Mouse (Mus musculus) heart, adult 18-20 months (tissue): ENCODE measurements around the gene Sort1. TPM values are rescaled to one million over a fixed set of nuclear protein-coding genes. Genes with fewer than 3 reads are reported as not detected.
A peak's percentile ranks its signal among the peaks of the same experiment; 100 is the strongest.

Experiments
- DNase-seq, 2 experiments: peaks; one replicate each; pipeline ENCODE4 v3.0.0; 2021 to 2022; ENCODE audit warnings: mixed read lengths in 1 of 2
- total RNA-seq, 2 experiments: library from RNA; stranded (reverse); gene quantifications; 2 replicates each; pipeline ENCODE4 v1.2.3; 2021

Sort1 gene
- total RNA-seq, 2 experiments from 2014 or later, result 18.1 to 25.7 TPM

DNA sequence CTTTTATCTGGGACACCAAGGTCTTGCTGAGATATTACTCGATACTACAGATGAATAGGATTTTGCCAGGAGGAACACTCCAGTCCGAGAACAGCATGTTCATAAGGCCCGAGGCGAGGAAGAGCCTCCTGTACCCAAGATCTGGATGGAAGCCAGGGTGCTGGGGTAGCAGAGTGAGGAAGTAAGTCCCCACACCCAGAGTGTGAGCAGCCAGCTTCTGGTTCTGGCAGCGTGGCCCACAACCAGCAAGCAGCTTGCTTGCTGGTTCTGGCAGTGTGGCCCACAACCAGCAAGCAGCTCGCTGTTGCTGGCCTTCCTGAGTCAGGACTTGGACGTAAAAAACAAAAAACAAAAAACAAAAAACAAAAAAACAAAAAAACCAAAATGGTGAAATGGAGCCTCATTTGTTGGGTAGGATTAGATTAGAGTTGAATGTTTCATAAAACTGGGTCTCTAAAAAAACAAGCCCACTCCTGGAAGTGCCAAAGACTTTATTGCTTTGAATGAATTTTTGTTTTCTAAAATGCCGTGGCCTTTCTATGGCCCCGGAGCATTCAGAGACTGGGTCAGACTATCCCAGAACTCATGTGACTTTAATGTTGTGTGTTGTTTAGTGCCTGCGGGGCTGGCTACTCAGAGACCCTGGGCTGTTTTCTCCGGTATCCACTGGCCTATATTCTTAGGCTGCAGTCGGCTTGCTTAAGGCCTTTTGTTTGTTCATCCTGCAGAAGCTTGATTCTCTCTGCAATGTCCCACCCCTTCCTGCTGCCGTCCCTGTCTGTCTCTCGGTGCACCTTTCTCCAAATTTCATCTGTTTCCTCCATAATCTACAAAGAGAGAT is 11.7 kb downstream of the Sort1 start:
- DNase-seq, result peak; percentile 73 to 85

DNA sequence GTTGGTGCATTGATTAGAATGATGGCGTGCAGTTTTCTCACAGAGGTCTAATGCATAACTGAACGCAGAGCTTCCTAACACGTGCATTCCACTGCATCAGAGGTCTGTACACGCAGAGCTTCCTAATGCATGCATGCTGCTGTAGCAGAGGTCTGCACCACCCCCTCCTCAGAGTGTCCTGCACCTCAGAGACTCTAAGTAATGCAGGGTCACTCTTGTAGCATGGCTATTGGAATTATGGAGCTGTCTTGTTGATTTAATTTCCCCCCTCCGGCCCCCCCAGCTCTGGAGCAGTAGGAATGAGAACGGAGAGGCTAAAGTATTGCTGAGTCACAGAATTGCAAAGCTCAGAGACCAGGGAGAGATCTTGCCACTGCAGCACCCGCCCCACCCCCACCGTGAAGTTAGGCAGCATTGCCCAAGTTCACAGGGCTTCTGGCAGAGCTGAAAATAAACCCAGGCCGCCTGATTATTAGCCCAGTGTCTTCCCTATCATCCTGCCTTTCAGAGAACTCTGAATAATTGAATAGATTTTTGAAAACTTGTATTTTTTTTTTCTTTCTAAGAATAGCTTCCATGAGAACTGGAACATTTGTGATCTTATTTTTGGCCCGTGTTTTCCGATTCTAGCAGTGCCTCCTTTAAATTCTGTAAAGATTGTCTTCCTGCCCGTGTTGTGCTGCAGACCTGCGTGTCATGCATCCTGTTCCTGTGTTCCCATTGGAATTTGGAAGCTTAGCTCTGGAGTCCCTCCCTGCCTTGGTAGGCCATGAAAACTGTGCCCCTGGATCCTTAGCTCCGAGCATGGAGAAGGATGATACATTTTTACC is 12.6 kb downstream of the Sort1 start:
- DNase-seq, result peak; percentile 73 to 75

- DNase-seq, result no peak
Measured at GRCm38 (mm10) chr3:108297050-108297419, 13.2 kb downstream of the Sort1 start.

DNA sequence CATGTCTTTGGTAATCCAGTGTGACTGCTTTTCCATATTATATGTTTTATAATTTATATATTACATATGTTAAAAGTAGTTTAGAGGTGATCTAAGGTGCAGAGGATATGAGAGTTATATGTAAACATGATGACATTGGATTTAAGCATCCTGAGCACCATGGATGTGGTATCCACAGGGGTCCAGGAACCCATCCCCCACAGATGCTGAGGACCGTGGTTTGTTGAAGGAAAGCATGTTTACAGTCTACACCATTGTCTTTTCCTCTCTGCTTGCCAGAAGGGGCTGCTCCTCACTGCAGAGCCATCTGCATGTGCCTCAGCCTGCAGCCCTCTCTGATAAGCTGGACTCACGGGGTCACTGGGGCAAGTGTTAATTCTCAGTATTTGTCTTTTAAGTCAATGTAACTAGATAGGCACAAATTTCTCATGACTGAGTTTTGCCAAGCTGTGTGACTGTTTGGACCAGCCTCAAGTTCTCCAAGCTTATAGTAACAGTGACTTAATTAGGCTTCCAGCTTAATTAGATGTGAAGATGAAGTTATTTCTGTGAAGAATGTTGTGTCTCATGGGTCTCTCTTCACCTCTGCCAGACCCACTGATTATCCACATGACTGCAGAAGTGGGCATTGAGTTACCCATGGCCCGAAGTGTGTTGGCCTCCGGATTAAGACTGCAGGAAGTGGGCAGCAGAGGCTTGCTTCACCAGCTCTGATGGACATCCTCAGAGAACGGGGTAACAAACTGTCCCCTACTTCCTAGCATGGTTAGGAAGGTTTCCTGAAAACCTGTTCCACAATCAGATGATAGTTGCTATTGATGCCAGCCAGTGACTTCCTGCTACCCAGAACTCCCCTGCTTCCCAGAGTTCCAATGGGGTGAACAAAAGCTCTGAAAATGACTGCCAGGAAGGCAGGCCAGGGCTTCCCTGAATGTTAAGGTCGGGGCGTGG is 14.0 kb downstream of the Sort1 start:
- DNase-seq, result no peak

DNA sequence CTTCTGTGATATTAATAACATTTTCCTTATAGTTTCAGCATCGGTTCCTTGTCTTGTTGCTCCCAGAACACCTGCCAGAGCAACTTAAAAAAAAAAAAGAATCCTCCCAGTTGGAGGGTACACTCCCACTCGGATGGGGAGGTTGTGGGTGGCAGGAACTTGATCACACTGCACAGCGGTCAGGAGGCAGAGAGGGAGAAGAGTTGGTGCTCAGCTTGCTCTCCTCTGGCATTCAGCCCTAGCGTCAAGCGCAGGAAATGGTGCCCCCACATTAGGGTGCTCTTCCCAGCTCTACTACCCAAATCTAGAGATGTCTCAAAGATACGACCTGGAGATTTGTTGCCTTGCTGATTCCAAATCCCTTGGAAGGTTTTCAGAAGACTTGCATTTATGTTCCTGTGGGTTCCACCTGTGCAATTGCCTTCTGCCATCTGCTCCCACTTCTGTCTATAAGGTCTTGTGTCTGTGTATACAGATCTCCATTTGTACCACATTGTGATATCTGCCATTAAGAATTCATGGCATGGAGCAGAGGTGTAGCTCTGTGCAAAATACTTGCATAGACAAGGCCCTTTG is 16.7 kb downstream of the Sort1 start:
- DNase-seq, result no peak

- DNase-seq, result no peak
Measured at GRCm38 (mm10) chr3:108303683-108304082, 19.8 kb downstream of the Sort1 start.

DNA sequence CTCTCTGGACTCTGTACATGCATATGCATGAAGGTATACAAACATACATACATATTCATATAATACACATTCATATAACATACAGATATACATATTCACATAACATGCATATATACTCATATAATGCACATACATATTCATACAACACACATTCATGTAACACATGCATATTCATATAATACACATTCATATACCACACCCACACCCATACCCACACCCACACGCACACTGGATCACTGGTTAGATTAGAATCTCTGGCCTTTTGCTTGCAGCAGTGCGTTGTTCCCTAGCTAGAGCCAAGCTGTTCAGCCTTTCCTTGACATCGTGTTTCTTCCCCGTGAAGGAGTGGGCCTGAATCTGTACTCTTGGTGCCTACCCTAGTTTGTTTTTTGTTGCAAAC is 20.9 kb downstream of the Sort1 start:
- DNase-seq, result no peak

DNA sequence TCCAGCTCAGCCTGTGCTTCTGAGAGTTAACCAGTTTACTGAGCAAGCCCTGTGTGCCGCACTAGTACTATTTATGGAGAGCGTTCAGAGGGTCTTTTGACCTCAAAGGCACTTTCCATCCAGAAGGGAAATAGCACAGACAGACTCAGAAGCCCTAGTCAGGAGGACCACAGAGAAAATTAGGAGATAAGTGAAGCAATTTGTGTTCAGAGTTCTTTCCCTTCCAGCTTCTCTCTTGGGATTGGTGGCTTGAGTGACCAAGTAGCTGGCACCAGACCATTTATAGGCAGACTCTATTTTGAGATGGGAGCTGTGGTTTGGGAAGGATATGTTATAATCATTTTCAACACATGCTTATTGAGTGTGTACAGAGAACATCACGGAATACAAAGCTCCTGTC is 22.5 kb downstream of the Sort1 start:
- DNase-seq, result no peak

DNA sequence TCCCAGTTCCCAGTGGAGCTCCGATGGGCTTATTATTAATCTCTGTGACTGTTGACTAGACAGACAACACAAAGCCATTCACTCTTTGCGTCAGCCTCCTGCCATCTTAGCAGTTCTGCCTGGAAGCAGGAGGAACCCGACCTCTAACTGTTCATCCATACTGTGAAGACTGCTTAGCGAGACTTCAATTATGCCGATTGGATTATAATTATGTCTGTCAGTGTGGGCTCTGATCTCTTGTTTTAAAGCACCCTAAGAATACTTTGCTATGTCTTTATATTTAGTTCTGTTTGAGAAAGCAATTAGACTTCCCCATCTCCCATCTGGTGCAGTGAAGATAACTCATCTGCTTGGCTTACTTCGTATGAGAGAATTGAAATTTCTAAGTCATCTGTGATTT is 23.6 kb downstream of the Sort1 start:
- DNase-seq, result no peak

DNA sequence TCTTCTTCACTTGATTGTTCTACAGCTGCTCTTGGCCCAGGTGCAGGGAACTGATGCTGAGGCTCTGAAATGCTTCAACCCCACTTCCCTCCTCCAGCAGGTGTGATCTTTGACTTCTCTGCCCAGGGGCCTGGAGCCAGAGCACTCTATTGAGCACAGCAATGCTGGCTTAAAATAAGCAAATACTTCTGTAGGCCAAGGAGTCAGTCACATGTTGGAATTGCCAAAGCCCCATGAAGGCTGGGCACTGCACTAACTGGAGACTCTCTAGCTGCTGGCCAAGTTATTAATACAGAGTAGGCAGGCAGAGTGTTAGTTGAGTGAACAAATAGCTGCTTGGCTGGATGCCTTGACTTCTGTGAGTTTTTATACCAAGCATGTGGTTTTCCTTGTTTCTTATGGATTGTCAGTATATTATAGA is 27.0 kb downstream of the Sort1 start:
- peak; percentile 45 to 65 for DNase-seq

- peak; percentile 37 to 63 for DNase-seq
Measured at GRCm38 (mm10) chr3:108311688-108312087, 27.8 kb downstream of the Sort1 start.

GRCm38 (mm10) chr3:108312414-108312813 is 28.5 kb downstream of the Sort1 start:
- DNase-seq, result no peak

GRCm38 (mm10) chr3:108313138-108313537 is 29.3 kb downstream of the Sort1 start:
- DNase-seq, result peak in 1 of 2 experiments; percentile 26

DNA sequence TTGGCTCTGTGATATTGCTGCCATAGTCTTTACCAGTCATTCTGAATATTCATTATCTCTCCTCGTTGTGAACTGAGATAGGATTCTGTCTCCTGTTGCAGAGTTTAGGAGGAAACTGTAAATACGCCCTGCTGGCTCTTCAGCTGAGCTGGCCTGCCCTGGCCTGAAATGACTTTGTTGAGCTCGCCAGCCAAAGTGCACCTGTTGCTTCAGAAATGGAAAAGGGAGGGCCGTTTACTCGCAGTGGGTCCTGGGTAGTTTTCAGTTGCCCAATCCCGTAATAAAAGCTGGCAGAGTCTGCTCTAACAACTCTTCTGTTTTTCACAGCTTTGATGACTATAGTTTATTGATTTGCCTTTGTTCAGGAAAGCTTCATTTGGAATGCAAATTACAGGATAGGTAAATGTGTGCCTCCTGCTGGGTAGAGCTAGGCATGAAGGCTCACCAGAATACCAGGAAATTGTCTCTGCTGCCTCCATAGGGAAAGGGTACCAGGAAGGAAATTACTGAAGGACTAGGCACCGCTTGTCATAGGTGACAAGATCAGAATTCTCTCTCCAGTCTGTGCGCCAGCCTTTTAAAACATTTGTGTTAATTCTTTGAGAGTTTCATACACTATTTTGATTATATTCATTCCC is 30.3 kb downstream of the Sort1 start:
- DNase-seq, result no peak

DNA sequence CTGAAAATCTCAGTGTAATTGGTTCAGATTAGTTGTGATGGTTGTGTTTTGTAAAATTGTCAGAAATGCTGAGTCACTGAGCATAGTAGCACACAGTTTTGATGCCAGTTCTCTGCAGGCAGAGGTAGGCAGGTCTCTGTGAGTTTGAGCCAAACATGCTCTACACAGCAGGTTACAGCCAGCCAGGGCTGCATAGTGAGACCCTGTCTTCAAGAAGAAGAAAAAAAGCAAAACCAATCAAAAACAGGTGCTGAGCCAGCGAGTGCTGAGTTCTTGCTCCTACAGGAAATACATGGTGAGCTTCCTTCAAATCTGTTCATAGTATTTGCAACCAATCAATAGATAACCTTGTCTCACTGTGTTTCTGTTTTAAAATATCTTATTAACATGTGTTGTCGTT is 34.6 kb downstream of the Sort1 start:
- DNase-seq, result no peak

GRCm38 (mm10) chr3:108321671-108322070 is 37.8 kb downstream of the Sort1 start:
- DNase-seq, result no peak

GRCm38 (mm10) chr3:108322136-108322535 is 38.3 kb downstream of the Sort1 start:
- DNase-seq, result no peak

- DNase-seq, result no peak
Measured at GRCm38 (mm10) chr3:108322962-108323361, 39.1 kb downstream of the Sort1 start.

GRCm38 (mm10) chr3:108324837-108325236 is 41.0 kb downstream of the Sort1 start:
- DNase-seq, result no peak

DNA sequence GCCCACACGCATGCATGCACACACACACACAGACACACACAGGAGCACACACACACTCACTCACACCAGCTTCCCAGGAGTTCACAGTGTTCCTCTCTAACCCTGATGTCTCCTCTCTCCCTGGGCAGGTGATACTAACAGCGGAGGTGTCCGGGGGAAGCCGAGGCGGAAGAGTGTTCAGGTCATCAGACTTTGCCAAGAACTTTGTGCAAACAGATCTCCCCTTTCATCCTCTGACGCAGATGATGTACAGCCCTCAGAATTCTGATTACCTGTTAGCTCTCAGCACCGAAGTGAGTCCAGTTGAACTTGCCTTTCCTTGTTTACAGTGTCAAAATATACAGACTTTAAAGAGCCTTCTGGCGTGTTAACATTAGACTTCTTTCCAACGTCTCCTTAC is 41.6 kb downstream of the Sort1 start:
- no peak for DNase-seq

DNA sequence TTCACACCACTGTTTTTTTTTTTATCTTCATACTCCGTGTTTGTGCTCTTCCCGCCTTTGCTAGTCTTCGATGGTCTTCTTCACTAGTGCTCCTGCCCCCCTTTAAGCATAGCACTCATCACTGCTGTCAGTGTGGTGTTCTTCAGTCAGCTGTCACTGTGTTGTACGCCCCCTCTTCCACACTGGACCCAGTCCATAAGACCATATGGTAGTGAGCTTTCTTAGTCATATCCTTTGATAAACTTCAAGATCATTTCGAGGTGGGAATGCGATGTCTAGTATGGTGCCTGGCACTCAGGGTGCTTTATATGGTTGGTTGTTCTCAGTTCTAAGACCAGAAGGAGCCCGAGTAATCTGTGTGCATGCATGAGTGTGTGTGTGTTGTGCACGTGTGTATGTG is 43.4 kb downstream of the Sort1 start:
- no peak for DNase-seq
